Mouse (Mus musculus) cerebral cortex, adult 2 months (tissue): Measurements from ENCODE around the gene Aloxe3.

Experiments used
- WGBS: fragments of 180-500 bp; shearing (Covaris S2); methylation state at CpG from one replicate; pipeline ENCODE4 v1.1.7; 2018; 5-methylcytosine and 5-hydroxymethylcytosine counted together

Aloxe3 gene

DNA sequence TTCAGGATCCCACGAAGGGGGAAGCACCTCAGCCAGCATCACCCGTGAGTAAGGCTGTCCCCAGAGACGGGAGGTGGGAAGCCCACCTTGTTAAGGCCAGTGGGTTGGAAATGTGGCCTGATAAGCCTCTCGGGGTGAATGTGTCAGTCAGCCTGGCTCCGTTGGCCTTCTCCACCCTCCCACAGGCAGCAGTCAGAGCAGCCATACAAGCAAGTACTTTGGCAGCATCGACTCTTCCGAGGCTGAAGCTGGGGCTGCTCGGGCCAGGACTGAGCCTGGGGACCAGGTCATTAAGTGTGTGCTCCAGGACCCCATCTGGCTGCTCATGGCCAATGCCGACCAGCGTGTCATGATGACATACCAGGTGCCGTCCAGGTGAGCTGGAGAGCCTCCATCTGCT, 18.0 kb upstream of the Aloxe3 start:
- 87% methylated on average over 11 of the region's 11 CpGs for WGBS

DNA sequence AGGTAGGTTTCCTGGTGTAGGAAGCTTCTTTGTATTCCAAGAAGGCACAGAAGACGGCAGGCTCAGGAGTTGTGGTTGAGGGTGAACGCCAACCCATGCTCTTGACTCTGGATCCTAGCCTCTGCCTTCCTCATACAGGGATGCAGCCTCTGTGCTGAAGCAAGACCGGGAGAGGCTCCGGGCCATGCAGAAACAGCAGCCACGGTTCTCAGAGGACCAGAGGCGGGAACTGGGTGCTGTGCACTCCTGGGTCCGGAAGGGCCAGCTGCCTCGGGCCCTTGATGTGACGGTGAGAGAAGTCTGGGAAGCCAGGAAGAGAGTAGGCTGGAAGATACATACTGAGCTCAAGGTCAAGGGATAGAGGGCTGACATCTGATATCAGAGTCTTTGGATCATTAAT, 17.5 kb upstream of the Aloxe3 start:
- WGBS: 87% methylated on average over 9 of the region's 9 CpGs

DNA sequence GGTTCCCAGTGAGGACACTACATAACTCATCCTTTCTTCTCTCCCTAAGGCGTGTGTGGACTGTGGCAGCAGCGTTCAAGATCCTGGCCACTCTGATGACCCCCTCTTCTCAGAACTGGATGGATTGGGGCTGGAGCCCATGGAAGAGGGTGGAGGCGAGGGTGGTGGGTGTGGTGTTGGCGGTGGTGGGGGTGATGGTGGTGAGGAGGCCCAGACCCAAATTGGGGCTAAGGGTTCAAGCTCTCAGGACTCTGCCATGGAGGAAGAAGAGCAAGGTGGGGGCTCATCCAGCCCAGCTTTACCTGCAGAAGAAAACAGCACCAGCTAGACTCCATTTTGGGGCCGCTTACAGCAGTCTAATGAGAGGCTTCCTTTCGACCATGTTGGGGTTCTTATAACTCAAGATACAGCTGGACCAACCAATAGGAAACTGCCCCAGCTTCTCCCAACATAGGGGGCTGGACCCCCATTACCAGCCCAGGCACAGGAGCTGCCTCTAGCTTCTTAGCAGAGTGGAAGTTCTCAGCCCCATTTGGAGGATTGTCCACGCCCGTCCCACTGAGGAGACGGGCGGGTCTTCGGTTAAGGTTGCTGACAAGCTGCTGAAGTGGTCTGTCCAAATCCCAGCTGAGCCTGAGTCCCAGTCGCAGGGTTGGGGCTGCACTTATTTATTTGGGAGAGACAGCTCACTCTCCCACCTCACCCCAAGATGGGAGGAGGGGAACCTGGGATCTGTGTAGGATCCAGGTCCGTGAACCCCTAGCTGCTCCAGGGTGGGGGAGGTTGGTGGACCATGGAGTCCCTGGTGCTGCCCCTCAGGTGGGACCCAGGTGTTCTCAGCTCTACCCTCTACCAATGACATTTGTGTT, 16.4 kb upstream of the Aloxe3 start:
- WGBS: 82% methylated on average over 13 of the region's 13 CpGs

DNA sequence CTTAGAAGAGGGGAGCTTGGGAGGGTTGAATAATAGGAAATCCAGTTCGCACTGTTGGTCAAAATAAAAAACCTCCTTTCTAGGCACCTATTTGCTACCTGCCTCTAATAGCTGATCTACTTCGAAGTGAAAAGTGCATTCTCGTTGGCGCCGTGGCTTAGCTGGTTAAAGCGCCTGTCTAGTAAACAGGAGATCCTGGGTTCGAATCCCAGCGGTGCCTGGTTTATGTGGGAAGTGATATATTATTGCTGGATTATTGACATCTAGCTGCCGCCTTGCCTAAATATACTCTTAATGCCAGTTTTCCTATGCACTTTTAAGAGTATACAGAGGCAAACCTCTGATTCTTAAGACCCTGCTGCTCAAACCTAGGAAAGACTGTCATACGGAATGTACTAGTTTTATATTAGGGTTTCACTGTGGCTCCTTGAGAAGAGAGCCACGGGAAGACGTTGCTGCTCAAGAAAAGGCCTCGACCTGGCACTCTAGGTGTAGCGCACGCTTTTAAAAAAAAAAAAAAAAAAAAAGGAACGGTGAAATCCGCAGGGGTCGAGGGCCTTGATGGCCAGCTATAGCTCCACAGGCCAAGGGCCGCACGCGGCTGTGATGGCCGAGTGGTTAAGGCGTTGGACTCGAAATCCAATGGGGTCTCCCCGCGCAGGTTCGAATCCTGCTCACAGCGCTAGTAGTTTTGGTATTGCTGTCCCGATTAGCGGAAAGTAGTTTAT, 15.2 kb upstream of the Aloxe3 start:
- WGBS: 2% methylated on average over 30 of the region's 30 CpGs

DNA sequence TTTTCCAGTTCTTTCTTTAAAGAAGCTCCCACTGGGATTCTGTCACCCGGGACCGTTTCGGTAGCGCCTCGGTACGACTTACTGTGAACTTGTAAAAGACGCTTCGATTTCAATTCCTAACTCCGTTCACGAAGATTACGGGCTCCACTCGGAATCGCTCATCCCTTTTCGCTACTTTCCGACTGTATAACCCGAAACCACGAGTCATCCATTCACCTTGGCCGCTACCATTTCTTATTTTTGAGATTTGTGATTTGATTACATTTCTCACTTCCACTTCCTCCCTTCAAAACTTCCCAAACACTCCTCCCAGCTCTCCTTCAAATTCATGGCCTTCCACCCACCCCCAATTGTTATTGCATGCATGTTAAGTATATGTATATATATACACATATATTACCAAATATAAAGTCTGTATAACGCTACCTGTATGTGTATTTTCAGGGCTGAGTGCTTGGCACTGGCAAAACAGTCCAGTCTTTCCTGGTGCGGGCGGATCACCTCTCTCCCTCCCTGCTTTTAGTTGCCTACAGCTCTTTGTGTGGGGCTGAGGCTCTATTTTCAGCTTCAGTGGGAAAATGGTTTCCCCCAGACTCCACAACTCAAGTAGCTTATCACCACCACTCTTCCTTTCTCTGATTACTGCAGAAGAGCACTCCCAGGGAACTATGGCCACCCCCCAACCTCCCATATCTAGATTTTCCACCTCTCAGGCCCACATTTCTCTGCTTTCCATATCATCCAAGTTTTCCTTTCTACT, 14.5 kb upstream of the Aloxe3 start:
- 9% methylated on average over 21 of the region's 21 CpGs for WGBS

DNA sequence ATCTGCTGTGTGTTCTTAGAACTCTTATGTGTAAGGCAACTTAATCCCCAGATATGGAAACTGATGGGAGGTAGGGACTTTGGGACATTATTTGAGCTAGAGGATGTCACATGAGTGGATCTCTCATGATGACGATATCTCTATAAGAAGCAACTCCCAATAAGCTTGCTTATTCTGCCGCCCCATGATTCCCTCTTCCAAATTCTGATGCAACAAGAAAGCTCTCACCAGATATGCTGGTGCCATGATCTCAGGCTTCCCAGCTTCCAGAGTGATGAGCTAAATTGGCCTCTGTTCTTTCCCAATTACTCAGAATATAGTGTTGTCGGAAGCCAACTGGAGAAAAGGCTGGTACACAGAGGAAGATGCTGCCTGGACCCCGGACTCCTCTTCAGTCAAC, 13.8 kb upstream of the Aloxe3 start:
- 38% methylated on average over 4 of the region's 4 CpGs for WGBS

DNA sequence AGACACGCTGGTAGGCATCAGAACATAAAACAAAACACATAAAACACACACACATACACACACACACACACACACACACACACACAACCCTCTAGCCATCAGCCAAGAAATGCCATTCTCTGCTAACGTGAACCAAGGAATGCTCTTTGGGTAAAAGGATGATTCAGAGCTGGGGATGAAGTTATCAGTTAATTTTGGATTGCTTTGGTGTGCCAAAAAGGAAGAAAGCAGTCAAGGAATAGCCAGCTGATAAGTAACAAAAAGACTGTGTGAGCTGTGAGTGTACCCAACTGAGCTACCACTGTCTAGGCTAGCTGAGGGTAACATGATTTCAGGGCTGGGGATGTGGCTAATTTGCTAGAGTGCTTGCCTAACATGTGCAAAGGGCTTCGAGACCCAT, 11.7 kb upstream of the Aloxe3 start:
- WGBS: 68% methylated on average over 3 of the region's 3 CpGs

DNA sequence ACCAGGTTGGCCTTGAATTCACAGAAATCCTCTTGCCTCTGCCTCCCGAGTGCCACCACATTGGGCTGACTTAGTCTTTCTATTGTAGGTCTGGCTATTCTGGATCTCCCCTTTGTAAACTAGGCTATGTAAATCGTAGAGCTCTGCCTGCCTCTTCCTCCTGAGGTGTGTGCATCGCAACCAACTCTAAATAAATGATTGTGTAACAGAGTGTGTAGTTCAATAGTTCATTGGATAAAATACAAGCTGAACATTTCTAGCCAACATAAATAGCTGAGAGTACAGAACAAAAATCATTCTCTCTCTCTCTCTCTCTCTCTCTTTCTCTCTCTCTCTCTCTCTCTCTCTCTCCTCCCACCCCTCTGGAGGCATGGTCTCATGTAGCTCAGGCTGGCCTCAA, 11.1 kb upstream of the Aloxe3 start:
- WGBS: 87% methylated on average over 3 of the region's 3 CpGs

DNA sequence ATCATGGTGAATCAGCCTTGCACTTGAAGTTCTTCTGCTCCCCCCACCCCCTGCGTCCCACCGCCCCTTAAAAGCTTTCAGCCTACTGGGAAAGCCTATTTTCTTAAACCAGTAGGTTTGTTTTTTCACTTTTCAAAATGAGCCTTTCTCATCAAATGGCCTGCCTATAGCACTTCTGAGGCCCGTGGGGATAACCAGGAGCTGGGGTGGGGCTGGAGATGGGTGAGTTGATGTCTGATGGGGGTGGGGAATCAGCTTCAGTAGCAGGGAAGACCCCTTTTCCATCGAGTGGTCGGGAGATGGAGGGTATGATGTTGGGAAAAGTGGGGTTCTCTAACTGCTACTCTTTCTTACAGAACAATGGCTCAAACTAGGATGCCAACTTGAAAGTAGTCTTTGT, 8.9 kb upstream of the Aloxe3 start:
- 56% methylated on average over 5 of the region's 5 CpGs for WGBS

DNA sequence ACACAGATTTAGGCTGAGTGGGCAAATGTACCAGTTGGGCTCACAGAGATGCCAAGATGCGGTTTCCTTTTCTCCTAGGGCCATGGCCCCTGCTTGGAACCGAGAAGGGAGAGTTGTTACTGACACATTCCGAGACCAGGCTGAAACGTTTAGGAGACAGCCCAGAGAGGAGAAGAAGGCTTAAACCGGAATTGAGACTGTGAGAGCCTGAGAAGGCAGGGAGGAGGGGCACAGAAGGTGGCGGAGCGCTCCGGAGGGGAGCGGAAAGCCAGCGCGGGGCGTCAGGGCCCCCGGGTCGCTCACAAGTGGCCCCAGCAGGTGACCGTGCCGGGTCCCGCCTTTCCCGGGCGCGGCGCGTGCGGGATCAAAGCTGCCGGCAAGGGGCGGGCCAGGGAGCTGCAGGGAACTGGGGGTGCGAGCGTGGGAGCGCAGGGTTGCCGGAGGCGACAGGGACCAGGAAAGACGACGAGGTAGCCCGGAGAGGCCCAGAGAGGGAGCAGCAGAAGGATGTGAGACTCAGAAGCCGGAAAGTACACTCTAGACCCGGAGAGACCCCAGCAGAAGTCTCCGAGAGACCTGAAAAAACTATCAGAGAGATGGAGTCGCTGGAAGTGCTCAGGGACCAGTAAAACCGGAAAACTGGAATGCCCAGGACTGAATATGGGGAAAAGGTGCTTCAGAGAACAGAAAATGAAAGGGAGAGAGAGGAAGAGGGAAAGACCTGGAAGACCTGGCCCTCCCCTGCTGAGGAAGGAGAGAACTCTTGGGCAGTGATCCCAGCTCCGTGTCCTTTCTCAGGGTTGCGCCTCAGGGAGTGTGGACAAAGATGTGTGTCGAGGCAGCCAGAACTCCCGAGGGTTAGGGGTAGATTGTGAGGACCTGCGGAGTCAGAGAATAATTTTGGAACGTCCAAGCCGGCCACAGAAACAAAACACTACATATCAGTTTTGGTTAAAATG, 7.7 kb upstream of the Aloxe3 start:
- under 1% methylated on average over 45 of the region's 45 CpGs for WGBS

DNA sequence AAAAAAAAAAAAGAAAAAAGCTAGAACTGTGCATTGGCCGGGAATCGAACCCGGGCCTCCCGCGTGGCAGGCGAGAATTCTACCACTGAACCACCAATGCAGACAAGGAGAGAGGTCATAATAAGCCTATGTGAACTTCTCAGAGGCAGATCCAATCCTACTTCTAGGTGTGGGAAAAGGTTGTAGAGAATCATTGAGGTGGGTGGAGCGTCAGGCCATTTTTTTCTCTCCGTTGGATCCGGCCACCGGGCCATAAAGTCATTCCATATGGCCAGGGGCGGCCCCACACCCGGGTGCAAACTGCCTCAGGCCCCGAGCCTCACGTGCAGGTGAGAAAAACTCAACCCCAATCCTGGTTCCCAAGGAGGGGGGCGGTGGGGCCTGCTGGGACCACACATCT, 6.9 kb upstream of the Aloxe3 start:
- WGBS: 5% methylated on average over 15 of the region's 15 CpGs

DNA sequence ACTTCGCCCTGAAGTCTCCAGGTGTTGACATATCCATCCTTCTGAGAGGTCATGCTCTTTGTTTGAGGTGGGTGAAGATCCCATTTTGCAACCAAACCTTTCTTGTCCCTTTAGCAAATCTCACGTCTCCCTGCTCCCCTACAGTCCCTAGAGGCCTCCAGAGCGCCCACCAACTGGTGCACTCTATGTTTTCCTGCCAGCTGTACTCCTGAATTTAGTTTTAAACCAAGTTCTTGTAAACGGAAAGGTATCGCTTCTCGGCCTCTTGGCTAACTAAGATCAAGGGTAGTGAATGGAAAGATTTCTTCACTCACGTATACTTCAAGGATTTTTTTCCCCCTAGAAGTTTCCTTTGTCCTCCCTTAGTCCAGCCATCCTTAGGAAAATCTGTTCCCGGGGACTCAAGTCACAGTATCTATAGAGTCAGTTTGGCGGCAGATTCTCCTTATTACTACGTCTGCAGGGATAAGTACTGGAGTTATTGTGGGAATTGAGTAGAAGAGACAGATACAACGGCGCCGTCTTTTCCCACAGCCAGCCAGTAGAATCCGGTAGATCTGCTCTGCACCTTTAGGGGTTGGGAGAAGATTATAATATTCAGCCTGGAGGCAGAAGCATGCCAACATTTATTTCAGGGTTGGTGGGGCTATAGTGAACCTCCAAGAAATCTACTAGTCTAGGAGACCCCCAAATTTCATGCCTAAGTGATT, 6.1 kb upstream of the Aloxe3 start:
- 58% methylated on average over 14 of the region's 14 CpGs for WGBS

DNA sequence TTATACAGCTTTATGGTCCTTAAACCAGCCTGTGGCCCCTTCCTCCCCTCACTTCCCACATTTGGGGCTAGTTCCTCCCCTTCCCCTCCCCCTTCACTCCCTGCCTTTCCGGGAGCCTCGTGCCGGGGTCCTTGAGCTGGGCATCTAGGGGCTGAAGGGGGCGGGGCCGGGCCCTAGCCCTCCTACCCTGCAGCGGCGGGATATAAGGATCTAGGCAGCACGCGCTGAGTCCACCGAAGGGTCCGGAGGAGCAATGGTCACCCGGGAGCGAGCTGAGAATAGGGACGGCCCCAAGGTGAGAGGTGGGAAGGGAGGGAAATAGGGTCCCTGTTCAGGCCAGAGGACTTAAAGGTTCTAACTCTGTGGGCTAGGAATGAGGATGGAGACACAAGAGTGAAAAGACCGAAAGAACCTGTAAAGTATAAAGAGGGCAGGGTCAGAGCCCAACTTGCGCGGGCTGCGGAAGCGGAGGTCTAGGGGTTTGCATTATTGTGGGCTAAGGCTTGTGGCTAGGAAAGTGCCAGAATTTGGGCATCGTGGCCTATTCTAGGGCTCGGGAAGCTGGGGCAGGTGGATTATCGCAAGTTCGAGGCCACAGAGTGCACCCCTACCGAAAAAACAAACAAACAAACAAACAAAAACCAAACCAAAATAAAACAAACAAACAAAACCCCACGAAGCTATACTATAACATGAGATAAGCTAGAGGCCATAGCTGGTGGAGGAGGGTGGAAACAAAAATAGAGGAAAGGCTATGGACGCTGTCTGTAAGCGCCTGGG, 5.3 kb upstream of the Aloxe3 start, which contains the start of gene Hes7:
Gene Hes7, plus strand, starts transcription at position 184 of the 780 bp plus-strand sequence.
- WGBS: 16% methylated on average over 27 of the region's 27 CpGs

DNA sequence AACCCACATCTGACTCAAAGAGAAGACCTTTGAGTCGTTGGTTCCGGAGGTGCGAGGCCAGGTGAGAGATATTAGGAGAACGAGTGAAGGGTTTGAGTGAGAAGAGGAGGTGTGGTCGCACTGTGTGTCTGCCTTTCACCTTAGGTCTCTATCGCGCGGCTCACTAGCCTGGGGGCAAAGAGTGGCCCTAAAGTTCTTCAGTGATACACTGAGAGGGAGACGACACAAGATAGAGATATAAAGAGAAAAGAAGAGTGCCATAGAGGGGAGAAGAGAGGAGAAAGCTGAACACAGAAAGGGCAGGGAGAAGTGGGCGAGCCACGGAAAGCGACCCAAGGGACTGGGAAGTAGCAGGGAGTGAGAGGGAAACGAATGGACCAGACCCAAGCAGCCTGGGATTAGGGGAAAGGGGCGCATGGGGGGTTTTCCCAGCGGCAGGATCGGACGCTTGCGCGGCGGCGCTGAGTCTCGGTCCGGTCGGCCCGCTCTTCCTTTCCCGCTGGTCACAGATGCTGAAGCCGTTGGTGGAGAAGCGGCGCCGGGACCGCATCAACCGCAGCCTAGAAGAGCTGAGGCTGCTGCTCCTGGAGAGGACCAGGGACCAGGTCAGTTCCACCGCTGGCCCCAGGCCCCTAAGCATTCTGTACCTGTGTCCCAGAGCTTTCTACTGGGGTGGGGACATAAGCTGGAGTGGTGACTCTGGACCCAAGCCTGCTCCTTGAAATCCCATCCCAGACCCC, 4.5 kb upstream of the Aloxe3 start:
- 7% methylated on average over 32 of the region's 33 CpGs for WGBS

DNA sequence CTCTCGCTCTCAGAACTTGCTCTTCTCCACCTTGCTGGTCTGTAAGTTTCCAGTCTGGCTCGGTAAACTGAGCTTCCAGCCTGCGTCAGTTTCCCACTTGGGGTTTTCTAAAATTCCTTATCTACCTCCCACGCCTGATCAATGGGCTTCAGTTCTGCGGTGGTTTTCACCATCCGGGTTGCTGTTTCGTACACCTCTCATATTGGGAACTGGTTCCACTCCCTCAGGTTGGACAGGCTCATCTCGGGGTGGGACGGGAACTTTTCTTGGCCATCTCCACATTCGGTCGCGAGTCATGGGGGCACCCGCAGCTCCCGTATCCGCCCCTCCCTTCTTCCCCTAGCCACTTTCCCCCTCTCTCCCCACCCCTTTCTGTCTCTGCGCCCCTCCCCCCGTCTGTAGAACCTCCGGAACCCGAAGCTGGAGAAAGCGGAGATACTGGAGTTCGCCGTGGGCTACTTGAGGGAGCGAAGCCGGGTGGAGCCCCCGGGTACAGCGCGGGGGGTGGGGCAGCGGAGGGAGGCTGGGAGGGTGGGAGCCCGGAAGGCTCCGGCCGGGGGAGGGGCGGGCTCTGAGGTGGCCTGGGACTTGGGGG, 3.9 kb upstream of the Aloxe3 start:
- WGBS: under 1% methylated on average over 32 of the region's 32 CpGs

DNA sequence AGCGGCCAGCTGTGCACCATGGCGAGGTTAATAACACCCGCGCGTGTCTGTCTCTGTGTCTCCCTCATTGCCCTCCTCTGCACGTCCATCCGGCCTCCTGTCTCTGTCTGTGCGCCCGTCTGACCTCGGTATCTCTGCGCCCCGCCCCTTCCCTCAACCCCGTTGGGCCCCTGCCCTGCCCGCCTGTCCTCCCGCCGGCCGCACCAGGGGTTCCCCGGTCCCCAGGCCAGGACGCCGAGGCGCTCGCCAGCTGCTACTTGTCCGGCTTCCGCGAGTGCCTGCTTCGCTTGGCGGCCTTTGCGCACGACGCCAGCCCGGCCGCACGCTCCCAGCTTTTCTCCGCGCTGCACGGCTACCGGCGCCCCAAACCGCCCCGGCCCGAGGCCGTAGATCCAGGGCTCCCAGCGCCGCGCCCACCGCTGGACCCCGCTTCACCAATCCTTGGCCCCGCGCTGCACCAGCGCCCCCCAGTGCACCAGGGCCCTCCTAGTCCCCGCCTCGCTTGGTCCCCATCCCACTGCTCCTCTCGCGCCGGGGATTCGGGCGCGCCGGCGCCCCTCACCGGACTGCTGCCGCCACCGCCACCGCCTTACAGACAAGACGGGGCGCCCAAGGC, 3.3 kb upstream of the Aloxe3 start, which contains the start of gene 9130213A22Rik:
Gene 9130213A22Rik, minus strand, starts transcription at position 254 of the 616 bp plus-strand sequence.
- under 1% methylated on average over 66 of the region's 66 CpGs for WGBS

DNA sequence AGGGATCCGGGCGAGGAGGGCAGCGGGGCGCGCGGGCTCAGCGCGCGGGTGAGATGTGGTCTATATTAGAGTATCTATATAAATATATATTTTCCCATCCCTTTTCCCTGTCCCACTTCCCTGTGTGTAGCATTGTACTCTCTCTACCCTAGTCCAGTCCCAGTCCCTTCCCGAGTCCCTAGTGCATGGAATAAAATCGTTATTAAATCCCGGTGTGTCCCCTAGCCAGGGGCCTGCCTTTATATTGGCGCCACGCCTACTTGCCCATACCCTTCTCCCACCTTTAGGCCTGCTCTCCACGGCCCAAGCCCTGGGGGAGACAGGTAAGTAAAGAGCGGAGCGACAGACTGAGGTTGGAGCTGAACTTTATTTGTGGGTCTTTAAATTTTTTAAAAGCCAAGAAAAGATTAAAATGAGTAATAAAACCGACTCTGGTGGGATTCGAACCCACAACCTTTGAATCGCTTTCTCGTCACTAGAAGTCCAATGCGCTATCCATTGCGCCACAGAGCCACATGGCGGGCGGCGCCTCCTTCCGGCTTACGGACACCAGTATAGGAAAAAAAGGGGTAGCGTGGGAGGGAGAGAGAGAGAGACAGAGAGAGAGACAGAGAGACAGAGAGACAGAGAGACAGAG, 2.5 kb upstream of the Aloxe3 start:
- under 1% methylated on average over 29 of the region's 29 CpGs for WGBS
